Mouse (Mus musculus): Measurements from ENCODE around the gene Ift122. TPM values are rescaled to one million over a fixed set of nuclear protein-coding genes. Genes with fewer than 3 reads are reported as not detected.

The Ift122 gene
- 1.8 TPM for polyA plus RNA-seq (2017; shearing (Covaris generic))

GRCm38 (mm10) chr6:115853091-115853813, at the start of gene Ift122, which contains the start of gene Mbd4:
Ift122 (plus strand) TSS chr6:115853470.
Mbd4 (minus strand) TSS chr6:115853371.

GRCm38 (mm10) chr6:115808488-115809231, 44.6 kb upstream of the Ift122 start, which contains the start of gene Rpl32:
Rpl32 (minus strand) TSS chr6:115808747.

GRCm38 (mm10) chr6:115838161-115838597, 15.1 kb upstream of the Ift122 start, which contains the start of gene Efcab12:
Efcab12 (minus strand) TSS chr6:115838412.

GRCm38 (mm10) chr6:115931639-115932038, 78.4 kb downstream of the Ift122 start, which contains the start of gene Rho:
Rho (plus strand) TSS chr6:115931748.

GRCm38 (mm10) chr6:115944638-115945037, 91.4 kb downstream of the Ift122 start, which contains the start of gene H1foo:
H1foo (plus strand) TSS chr6:115944938.

Other genes with a start within 250 kb of the Ift122 start
- gene Raf1, start 176.8 kb upstream of the Ift122 start, polyA plus RNA-seq (2017; shearing (Covaris generic)): 222 TPM
- gene Tmem40, start 91.1 kb upstream of the Ift122 start, polyA plus RNA-seq (2017; shearing (Covaris generic)): not detected
- 4.4 TPM for gene Cand2, start 78.9 kb upstream of the Ift122 start, polyA plus RNA-seq (2017; shearing (Covaris generic))
- gene Rpl32, start 44.7 kb upstream of the Ift122 start, polyA plus RNA-seq (2017; shearing (Covaris generic)): 3,175 TPM
- gene Efcab12, start 15.1 kb upstream of the Ift122 start, polyA plus RNA-seq (2017; shearing (Covaris generic)): not detected
- 8.5 TPM for gene Mbd4, start 99 bp upstream of the Ift122 start, polyA plus RNA-seq (2017; shearing (Covaris generic))
- gene Rho, start 78.3 kb downstream of the Ift122 start, polyA plus RNA-seq (2017; shearing (Covaris generic)): not detected
- gene H1foo, start 91.5 kb downstream of the Ift122 start, polyA plus RNA-seq (2017; shearing (Covaris generic)): not detected
- gene Plxnd1, start 141.5 kb downstream of the Ift122 start, polyA plus RNA-seq (2017; shearing (Covaris generic)): 1.9 TPM